Mouse (Mus musculus) embryonic stem cell, embryonic (primary cell): Measurements from ENCODE around the gene Enah.

Source experiments
- CTCF ChIA-PET, 4 experiments: fragments of 300-600 bp in 2 of 4; fragments of 350-600 bp in 2 of 4; sonication (Branson Sonifier 250); formaldehyde crosslinking; loops; one replicate each; lab custom pipeline; 2022; ENCODE audit warnings: inconsistent platforms in 2 of 4; lab: Charles Lee
- POLR2A ChIA-PET, 4 experiments: fragments of 300-600 bp in 2 of 4; fragments of 350-600 bp in 2 of 4; sonication (Branson Sonifier 250); formaldehyde crosslinking; loops; one replicate each; lab custom pipeline; 2022; ENCODE audit warnings: antibody characterized with exemption in 4 of 4, inconsistent platforms in 1 of 4; lab: Charles Lee

Enah gene

GRCm38 (mm10) chr1:181880752-181881325 lies 139.0 kb downstream of the Enah start:
- POLR2A ChIA-PET = interaction anchor here (0.5 to 2.5 kb wide), 19 partner anchors 10 to 600 kb away, joined by 3 to 11 read pairs (median 3); partner anchors contain the start of gene Srp9 (in 1 of the 4)
- CTCF ChIA-PET = interaction anchor here (0.5 to 3.5 kb wide), 64 partner anchors 8 to 1006 kb away, joined by 3 to 23 read pairs (median 4); partner anchors contain the start of genes Srp9 (in 4 of the 4) and Lbr (in 2 of the 4)

DNA sequence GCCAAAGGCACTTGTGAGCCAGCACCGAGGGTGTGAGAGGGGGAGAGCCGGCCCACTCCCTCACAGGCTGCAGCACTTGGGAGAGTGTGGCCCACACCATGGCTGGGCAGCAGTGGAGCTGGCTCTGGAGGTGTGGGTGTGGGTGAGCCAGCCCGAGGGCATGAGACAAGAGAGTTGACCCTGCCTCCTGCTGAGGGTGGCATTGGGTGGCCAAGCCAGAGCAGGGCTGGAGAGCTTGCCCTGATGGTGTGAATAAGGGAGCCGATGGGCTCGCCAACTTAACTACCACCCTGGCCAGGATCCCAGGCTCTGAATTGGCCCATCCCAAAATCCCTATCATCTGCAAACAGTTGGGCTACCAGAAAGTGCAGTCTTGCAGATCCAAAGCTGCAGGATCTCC lies 141.4 kb downstream of the Enah start:
- ChIA-PET CTCF (interaction anchor here in 3 of 4 experiments (0.6 to 2.2 kb wide), 10 partner anchors 9 to 1156 kb away, joined by 3 to 10 read pairs (median 4); partner anchors contain the start of gene Srp9 (in 2 of the 3)), POLR2A (interaction anchor here in 2 of 4 experiments (1.0 to 2.0 kb wide), 8 partner anchors 10 to 246 kb away, joined by 3 to 13 read pairs (median 4); partner anchors contain the start of genes Lbr (in 1 of the 2) and Srp9 (in 1 of the 2))

DNA sequence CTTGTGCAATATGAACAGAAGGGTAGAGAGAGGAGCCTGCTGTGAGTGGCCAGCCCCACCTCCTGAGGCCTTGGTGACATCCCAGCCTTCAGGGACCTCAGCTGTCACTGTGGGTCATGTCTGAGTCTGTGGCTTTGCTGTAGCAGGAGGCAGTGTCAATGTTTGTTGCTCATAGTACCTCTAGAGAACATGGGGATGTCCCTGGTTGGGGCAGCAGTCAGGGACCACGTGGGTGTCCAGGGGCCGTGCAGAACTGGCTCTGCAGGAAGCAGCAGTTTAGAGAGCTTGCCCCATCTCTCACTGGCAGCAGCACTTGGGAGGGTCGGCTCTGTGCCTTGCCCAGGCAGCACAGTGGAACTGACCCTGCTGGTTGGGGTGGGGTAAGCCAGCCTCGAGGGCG lies 142.7 kb downstream of the Enah start:
- ChIA-PET CTCF (interaction anchor here in 2 of 4 experiments (1.1 to 2.2 kb wide), 5 partner anchors 10 to 860 kb away, joined by 3 to 10 read pairs (median 4); partner anchors contain the start of gene Srp9 (in 1 of the 2)), POLR2A (interaction anchor here in 2 of 4 experiments (0.6 to 2.0 kb wide), 5 partner anchors 12 to 248 kb away, joined by 4 to 6 read pairs (median 4); partner anchors contain the start of gene Srp9 (in 1 of the 2))

DNA sequence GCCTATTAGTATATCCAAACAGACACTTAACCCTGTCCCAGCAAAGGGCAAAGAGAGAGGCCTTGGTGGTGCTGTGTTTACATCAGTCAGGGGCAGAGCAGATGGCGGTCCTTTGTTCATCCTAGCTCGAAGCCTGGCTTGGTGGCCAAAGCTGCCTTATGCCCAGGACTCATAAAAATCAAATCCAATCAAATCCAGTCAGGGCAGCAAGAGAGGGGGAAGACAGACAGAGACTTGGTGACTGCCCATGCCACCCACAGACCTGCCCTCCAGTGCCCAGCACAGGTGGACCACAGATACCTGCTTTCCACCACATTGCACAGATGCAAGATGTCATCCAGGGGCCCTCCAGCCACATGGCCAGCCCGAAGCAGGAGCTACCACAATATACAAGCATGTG lies 143.1 kb downstream of the Enah start:
- ChIA-PET CTCF (interaction anchor here in 1 of 4 experiments (1.1 to 1.7 kb wide), 3 partner anchors 11 to 860 kb away, joined by 3 to 4 read pairs (median 4); no protein-coding TSS in a partner anchor), POLR2A (interaction anchor here in 1 of 4 experiments (0.6 to 2.0 kb wide), 3 partner anchors 12 to 35 kb away, joined by 4 to 6 read pairs (median 5); no protein-coding TSS in a partner anchor)

- ChIA-PET CTCF (interaction anchor here in 1 of 4 experiments (1.0 kb wide), 1 partner anchor 251 kb away, joined by 3 read pairs; no protein-coding TSS in a partner anchor), POLR2A (interaction anchor here in 1 of 4 experiments (1.1 kb wide), 1 partner anchor 11 kb away, joined by 3 read pairs; no protein-coding TSS in a partner anchor)
These were observed 146.5 kb downstream of the Enah start for GRCm38 (mm10) chr1:181873086-181873920.

DNA sequence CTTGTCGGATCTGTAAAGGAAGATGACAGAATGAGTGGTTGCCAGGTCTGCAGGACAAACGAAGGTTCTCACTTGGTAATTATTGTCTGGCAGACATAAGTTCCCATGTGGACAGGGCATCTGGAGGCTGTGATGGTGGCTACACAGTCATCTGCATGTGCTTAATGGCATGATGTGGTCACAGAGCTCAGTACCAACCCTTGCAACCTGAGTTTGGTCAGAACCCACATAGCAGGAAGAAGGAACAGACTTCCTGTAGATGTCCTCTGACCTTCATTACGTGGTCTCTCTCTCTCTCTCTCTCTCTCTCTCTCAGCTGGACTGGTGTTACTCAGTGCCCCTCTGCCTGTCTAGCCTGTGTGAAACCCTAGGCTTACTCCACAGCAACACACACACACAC lies 147.2 kb downstream of the Enah start:
- CTCF ChIA-PET = interaction anchor here in 1 of 4 experiments (0.7 kb wide), 1 partner anchor 16 kb away, joined by 3 read pairs; no protein-coding TSS in a partner anchor
- POLR2A ChIA-PET = no interaction called here

DNA sequence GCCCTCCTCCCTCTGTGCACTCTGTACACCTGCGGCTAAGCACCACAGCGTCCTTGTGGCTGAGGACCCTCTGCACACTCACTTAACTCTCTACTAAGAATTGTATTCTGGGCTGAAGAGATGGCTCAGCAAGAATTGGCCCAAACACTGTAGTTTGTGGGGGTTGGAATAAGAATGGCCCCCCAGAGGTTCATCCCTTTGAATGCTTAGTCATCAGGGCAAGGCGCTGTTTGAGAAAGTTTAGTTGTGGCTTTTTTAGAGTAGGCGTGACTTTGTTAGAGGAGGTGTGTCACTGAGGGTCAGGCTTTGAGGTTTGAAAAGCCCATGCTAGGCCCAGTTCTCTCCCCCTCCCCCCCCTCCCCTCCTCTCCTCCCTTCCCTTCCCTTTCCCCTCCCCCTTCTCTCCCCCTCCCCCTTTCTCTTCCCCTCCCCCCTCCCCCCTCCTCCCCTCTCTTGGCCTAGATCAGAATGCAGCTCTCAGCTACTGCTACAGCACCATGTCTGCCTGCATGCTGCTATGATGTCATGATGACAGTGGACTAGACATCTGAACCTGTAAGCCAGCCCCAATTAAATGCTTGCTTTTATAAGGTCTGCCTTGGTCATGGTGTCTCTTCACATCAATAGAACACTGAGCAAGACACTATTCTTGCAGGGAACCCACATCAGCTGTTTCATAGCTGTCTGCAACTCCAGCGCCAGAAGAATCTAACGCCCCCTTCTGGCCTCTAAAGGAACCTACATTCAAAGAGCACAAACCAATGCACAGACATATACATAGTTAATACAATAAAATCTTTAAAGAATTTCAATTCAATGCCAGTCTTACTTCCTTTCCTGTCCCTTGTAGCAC lies 153.1 kb downstream of the Enah start:
- ChIA-PET POLR2A (interaction anchor here in 3 of 4 experiments (0.6 to 1.8 kb wide), 5 partner anchors 13 to 258 kb away, joined by 3 to 7 read pairs (median 3); partner anchors contain the start of genes Lbr (in 1 of the 3) and Srp9 (in 1 of the 3)), CTCF (interaction anchor here in 3 of 4 experiments (0.6 to 2.2 kb wide), 6 partner anchors 15 to 38 kb away, joined by 3 to 7 read pairs (median 4); no protein-coding TSS in a partner anchor)

DNA sequence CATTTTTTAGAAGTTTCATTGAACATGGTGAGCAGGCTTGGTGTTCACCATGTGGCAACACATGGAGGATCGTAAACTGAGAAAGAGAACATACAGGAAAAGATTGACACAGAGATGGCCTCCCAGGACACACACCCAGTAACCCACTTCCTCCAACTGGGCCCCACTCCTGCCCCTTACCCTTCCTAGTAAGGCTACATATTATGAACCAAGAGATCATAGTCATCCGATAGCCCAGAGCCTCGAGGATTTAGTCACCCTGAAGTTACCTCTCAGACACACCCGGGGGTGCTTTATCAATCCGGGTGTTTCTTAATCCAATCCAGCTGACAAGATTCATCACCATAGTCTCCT lies 153.9 kb downstream of the Enah start:
- POLR2A ChIA-PET = interaction anchor here in 3 of 4 experiments (0.5 to 1.6 kb wide), 7 partner anchors 12 to 259 kb away, joined by 3 to 9 read pairs (median 5); partner anchors contain the start of genes Srp9 (in 2 of the 3) and Lbr (in 1 of the 3)
- CTCF ChIA-PET = interaction anchor here in 2 of 4 experiments (0.9 to 1.3 kb wide), 3 partner anchors 13 to 258 kb away, joined by 4 to 5 read pairs (median 5); partner anchors contain the start of gene Srp9 (in 1 of the 2)

DNA sequence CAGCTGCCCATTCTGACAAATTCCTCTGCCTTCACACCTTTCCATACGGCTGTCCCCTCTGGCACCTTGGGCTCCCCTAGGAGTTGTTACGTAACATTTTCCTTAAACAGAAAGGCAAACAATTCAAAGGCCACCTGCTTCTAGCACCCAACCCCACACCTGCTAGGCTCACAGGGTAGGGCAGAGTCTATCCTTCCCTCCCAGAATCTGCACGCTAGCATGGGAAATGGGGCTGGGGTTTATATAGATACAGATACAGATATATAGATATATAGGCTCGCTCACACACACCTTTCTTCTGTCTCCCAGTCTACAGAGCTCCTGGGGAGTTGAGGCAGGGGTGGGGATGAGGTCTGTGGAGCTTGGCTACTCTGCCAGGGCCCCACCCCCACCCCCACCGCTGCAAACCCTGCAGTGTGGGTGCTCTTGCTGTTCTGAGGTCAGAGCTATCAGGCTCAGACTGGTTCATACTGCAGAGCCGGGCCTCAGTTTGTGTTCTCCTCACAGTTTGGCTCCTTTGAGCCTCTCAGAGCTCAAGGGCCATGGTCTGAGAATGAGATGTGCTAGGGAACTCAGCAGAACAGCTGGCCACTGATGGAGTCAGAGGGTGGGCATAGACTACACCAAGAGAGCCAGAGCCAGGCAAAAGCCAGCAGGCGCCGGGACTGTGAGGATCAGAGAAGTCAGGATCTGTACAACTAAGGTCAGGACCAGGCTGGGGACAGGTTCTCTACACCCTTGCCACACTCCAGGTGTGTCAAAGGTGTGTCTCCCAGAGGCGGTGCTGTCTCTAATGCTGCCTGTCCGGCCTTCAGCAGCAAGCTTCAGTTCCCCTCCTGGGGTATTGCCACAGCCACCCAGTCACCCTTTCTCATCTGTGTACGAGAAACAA lies 154.6 kb downstream of the Enah start:
- ChIA-PET CTCF (interaction anchor here in 3 of 4 experiments (0.5 to 1.3 kb wide), 6 partner anchors 9 to 259 kb away, joined by 3 to 5 read pairs (median 4); partner anchors contain the start of gene Srp9 (in 1 of the 3)), POLR2A (interaction anchor here in 3 of 4 experiments (0.5 to 1.6 kb wide), 8 partner anchors 12 to 260 kb away, joined by 3 to 9 read pairs (median 4); partner anchors contain the start of genes Srp9 (in 2 of the 3) and Lbr (in 1 of the 3))

DNA sequence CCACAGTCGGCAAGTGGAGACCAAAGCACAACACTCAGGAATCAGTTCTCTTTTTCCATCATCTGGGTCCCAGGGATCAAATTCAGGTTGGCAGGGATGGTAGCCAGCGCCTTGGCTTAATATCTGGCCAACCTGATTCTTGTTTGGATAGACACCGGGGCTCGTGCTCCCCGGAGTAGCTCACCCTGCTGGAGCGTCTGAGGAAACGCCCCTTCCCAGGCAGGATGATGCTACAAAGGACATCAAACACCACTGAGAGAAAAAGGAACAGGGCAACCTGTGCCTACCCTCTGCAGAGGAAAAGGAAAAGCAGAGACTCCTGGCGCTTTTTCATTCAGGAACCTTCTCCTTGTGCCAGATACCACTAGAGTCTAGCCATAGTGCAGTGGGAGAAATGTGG lies 156.4 kb downstream of the Enah start:
- CTCF ChIA-PET = interaction anchor here in 2 of 4 experiments (0.5 to 0.6 kb wide), 2 partner anchors 22 to 259 kb away, joined by 3 read pairs; no protein-coding TSS in a partner anchor
- POLR2A ChIA-PET = interaction anchor here in 3 of 4 experiments (0.6 to 4.6 kb wide), 8 partner anchors 11 to 35 kb away, joined by 3 to 65 read pairs (median 6); partner anchors contain the start of gene Lbr (in 2 of the 3)

DNA sequence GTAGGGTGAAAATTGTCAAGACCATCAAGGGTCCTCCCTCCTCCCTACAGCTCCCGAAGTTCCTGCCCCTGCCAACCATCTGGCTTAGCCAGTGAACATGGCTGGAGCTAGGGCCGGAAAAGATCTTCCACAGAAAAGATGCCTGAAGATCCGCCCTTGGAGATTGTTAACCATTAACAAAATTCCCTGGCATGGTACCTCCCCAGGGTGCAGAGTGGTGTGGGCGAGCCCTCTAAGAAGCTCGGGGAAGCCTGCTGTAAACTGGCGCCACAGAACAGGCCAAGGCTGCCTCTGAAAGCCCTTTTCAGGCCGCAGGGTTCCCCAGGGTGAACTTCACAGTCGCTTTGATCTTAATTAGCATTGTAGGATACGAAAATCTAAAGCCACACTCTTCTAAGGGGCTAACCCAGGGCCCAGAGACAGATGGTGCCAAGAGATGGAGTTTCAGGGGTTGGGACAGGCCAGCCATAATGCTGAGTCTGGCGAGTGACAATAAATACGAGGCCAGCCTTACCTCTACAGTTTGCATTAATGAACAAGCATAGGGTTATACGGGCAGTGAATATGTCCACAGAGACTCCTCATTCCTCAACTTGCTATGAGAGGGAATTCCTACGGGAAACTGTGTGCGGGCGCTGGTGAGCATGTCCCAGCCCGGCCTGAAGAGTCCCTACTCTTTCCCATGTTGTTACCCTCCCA lies 157.0 kb downstream of the Enah start:
- CTCF ChIA-PET = interaction anchor here in 1 of 4 experiments (1.1 to 1.6 kb wide), 3 partner anchors 10 to 261 kb away, joined by 3 to 4 read pairs (median 3); no protein-coding TSS in a partner anchor
- POLR2A ChIA-PET = interaction anchor here in 2 of 4 experiments (0.8 to 4.6 kb wide), 8 partner anchors 10 to 31 kb away, joined by 3 to 65 read pairs (median 4); partner anchors contain the start of gene Lbr (in 2 of the 2)

DNA sequence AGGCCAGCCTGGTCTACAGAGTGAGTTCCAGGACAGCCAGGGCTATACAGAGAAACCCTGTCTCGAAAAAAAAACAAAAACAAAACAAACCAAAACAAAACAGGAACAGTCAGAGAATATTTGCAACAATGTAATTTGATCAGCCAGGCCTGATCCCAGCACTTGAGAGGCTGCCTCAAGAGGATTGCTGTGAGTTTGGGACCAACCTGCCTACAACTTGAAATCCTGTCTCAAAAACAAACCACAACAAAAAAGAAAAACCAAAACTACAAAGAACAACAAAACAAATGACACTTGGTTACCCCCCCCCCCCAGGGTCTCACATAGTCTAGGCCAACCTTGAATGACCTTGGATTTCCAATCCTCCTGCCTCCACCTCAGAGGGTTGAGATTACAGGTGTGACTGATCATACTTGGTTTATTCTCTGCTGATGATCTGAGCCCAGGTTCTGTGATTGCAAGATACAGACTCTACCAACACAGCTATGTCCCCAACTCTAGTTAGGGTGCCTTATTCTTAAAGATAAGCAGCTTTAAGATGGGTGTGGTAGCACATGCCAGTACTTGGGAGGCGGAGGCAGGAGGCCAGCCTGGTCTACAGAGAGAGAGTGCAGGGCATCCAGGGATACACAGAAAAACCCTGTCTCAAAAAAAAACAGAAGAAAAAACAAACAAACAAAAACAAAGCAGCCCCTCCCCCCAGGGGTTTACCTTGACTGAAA lies 158.4 kb downstream of the Enah start:
- POLR2A ChIA-PET = interaction anchor here (0.7 to 4.6 kb wide), 10 partner anchors 9 to 297 kb away, joined by 3 to 65 read pairs (median 4); partner anchors contain the start of gene Lbr (in 3 of the 4)

GRCm38 (mm10) chr1:181860659-181861058 lies 159.1 kb downstream of the Enah start:
- ChIA-PET POLR2A (interaction anchor here (0.5 to 4.6 kb wide), 8 partner anchors 8 to 269 kb away, joined by 3 to 65 read pairs (median 4); partner anchors contain the start of gene Lbr (in 3 of the 4)), CTCF (interaction anchor here in 2 of 4 experiments (0.6 to 1.1 kb wide), 3 partner anchors 10 to 605 kb away, joined by 3 to 5 read pairs (median 3); partner anchors contain the start of gene Srp9 (in 1 of the 2))

More for the DNA sequence above, 158.4 kb downstream of the Enah start:
- CTCF ChIA-PET = interaction anchor here in 2 of 4 experiments (0.6 to 1.6 kb wide), 5 partner anchors 9 to 606 kb away, joined by 3 to 5 read pairs (median 3); partner anchors contain the start of gene Srp9 (in 1 of the 2)

- CTCF ChIA-PET = interaction anchor here in 1 of 4 experiments (0.7 kb wide), 1 partner anchor 65 kb away, joined by 3 read pairs; no protein-coding TSS in a partner anchor
- POLR2A ChIA-PET = interaction anchor here in 3 of 4 experiments (0.6 to 5.4 kb wide), 6 partner anchors 13 to 449 kb away, joined by 3 to 85 read pairs (median 5); partner anchors contain the start of genes Lbr (in 2 of the 3) and Srp9 (in 1 of the 3)
These were observed 163.5 kb downstream of the Enah start for GRCm38 (mm10) chr1:181856329-181856728.
